Mouse (Mus musculus): ENCODE data around the gene Mphosph10.
A peak's percentile ranks its signal among the peaks of the same experiment; 100 is the strongest.

The Mphosph10 gene

DNA sequence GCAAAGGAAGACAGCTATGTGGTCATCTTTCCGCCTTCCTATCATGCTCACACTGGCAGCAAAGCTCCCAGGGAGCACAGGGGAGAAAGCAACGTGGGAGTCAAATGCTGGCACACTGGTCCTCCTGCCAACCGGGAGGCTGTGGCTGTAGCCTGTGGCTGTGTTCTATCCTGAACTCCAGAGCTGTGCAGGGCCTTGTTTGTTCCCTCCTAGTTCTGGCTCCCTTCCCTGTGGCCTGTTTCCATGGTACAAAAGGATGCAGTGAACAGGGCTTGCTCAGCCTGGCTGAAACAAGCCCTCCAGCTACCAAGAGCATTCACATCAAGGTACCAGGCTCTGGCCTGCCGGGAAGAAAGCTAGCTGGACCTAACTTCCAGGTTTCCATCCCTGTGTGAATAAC is 41.0 kb downstream of the Mphosph10 start:
- DNase-seq (ENCODE audit: low spot score), result peak; percentile 56

DNA sequence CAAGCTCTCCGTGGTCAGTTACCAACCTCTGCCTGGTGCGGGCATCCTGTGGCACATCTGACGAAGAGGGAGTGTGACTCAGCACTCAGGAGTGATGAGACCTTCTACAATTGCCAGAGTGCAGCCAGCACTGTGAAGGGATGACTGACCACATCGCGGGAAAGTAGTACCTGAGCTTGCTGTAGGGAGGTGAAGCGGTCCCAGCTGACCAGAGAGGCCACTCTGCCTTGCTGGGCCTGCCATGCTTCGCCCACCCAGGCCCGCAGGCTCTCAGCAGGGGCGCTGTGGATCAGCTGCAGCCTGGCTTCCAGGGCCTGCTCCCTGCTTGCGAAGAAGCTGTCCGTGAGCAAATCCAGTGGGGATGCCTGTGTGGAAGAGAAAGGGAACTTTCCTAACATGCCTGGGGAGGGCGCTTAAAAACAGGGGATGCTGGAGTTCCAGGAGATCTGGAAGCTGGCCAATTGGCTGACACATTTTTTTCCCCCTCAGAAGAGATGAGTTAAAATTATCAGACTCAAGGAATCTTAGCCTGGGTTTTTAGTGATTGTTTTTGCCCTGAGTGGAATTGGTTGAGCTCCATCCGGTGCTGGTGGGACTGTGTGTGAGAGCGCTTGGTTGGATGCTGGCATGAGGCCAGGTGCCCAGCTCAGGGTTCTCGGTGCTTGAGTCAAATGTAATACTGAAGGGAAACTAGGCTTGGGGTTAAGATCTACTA is 42.8 kb downstream of the Mphosph10 start:
- DNase-seq (ENCODE audit: low spot score), result no peak

DNA sequence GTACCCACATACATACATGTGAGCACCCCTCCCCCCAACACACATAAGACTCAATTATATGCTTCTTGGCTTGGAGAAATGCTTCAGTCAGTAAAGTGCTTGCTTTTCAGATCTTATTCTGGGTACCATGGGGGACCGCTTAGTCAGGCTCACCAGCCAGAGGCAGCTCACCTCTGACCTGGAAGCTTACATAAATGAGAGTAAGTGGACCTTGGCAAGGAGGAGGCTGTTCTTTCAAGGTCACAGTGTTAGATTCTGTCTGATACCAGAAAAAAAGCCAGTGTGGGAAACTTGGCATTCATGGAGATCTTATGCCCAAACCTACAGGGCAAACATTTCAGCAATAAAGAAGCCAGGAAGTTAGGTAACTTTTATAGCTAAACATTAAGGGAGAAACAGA is 44.3 kb downstream of the Mphosph10 start:
- no peak for DNase-seq (ENCODE audit: low spot score)

DNA sequence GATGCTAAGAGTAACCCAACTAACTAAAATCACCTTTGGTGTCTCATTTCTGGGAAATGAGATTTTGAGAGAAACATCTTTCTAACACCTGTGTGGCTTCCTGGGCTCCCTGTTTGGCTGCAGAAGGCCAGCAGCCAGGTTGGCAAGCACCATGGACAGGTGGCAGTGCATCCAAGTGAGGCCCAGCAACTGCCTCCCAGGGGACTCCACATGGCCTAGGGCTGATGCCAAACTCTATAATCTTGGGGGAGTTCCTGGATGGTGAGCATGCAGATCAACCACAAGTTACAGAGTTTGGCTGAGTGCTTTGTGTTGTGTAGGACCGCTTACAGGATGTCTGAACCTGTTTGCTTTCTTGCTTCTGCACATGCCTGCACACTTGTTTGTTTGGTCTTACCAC is 59.4 kb downstream of the Mphosph10 start:
- DNase-seq (ENCODE audit: low spot score), result no peak

DNA sequence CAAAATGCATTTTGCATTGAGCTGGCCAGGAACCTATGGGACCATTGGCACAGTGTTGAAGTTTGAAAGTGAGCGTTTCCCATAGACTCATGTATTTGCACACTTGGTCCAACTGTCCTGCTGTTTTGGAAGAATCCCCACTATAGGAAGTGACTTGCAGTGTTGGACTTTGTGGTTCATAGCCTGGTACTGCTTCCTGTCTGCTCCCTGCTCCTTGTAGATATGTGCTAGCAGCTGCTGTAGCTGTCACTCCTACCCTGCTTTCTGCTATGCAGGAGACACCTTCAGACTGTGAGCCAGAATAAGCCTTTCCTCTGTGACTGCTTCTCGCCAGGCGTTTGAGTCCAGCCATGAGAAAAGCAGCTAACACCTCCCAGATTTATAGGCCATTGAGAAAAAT is 60.8 kb downstream of the Mphosph10 start:
- no peak for DNase-seq (ENCODE audit: low spot score)

DNA sequence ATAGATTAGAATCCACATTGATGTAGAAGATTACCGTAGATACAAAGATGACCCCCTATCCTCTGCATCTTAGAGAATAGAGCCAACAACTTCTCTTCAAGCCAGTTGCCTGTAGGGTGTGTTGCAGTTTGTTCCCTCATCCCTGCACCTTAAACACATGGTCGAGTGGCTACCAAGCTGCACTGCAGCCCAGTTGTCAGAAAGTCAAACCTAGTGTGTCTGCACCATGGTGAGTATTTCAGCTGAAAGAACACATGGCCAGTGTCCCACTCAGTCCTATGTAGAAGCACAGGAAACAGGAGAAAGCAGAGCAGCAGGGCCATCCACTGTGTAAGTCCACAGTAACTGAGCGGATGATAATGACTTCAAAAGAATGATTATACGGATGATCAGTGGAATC is 64.6 kb downstream of the Mphosph10 start:
- no peak for DNase-seq (ENCODE audit: low spot score)

DNA sequence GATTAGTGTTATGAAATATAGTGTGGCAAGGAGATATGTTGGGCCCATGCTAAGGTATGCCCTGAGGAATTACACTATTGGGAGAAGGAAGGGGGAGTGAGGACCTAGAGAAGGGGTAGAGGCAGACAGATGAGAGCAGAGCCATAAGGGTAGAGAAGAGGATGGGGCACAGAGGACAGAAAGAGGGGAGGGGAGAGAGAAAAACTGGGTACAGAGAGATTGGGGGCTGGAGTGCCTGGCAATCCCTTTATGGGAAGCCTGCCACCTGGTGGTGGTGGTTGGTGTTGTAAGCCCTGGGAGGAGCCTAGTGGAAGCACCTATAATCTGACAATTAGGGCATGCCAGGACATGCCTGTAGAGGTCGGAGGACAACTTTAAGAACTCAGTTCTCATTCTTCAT is 65.2 kb downstream of the Mphosph10 start:
- DNase-seq (ENCODE audit: low spot score), result peak; percentile 72
